Mouse (Mus musculus) neural tube, embryonic 11.5 days (tissue): ENCODE results near the gene Dcp1b. TPM values are rescaled to one million over a fixed set of nuclear protein-coding genes. Genes with fewer than 3 reads are reported as not detected.

Source experiments
- ATAC-seq: fragments of 200-750 bp; cut with Nextera tagmentation; 2 replicates; pipeline ENCODE4 v1.8.0; 2017; ENCODE audit warnings: moderate number of reproducible peaks, mild to moderate bottlenecking, moderate TSS enrichment, moderate library complexity; ENCODE audit not compliant: insufficient read depth, low FRiP score, low TSS enrichment
- DNase-seq: peaks from one replicate; pipeline ENCODE4 v3.0.0-alpha.2; 2015; ENCODE audit warnings: low spot score
- H3K27ac ChIP-seq: fragments of 300-500 bp; sonication (generic); 2 replicates; pipeline ENCODE4 v1.5.1; 2014; ENCODE audit warnings: low read depth, mild to moderate bottlenecking, low read length
- H3K27me3 ChIP-seq: fragments of 300-500 bp; sonication (generic); 2 replicates; pipeline ENCODE4 v1.6.1; 2014; ENCODE audit warnings: mild to moderate bottlenecking, low read length, mixed read lengths; ENCODE audit not compliant: control insufficient read depth, insufficient read depth
- H3K36me3 ChIP-seq: fragments of 300-500 bp; sonication (generic); 2 replicates; pipeline ENCODE4 v1.6.1; 2014; ENCODE audit warnings: mild to moderate bottlenecking, low read length, moderate library complexity, mixed read lengths; ENCODE audit not compliant: control insufficient read depth, insufficient read depth
- H3K4me1 ChIP-seq: fragments of 300-500 bp; sonication (generic); 2 replicates; pipeline ENCODE4 v1.6.1; 2014; ENCODE audit warnings: low read length, mixed read lengths; ENCODE audit not compliant: control insufficient read depth, insufficient read depth
- H3K4me2 ChIP-seq: fragments of 300-500 bp; sonication (generic); 2 replicates; pipeline ENCODE4 v1.6.1; 2014; ENCODE audit warnings: low read depth, mild to moderate bottlenecking, moderate library complexity
- H3K4me3 ChIP-seq: fragments of 300-500 bp; sonication (generic); 2 replicates; pipeline ENCODE4 v1.5.1; 2014; ENCODE audit warnings: low read depth, low read length
- H3K9ac ChIP-seq: fragments of 300-500 bp; sonication (generic); 2 replicates; pipeline ENCODE4 v1.6.1; 2014; ENCODE audit warnings: mild to moderate bottlenecking, low read length
- H3K9me3 ChIP-seq: fragments of 300-500 bp; sonication (generic); 2 replicates; pipeline ENCODE4 v1.6.1; 2016; ENCODE audit warnings: low read length; ENCODE audit not compliant: control insufficient read depth
- WGBS: fragments of 180-500 bp; shearing (Covaris S2); extraction: QIAGEN DNeasy Blood & Tissue Kit; methylation state at CpG from one replicate; pipeline ENCODE4 v1.1.7; 2014; 5-methylcytosine and 5-hydroxymethylcytosine counted together
- polyA plus RNA-seq: library from polyadenylated mRNA; unstranded; fragments of >200 nt; fragmentation: Nextera tagmentation; extraction: Ambion mirVana; gene quantifications from 2 replicates; pipeline ENCODE4 v1.2.1, GENCODE M21; 2014

Gene Dcp1b
- polyA plus RNA-seq, 1 experiment from 2014 or later: 11.5 TPM

DNA sequence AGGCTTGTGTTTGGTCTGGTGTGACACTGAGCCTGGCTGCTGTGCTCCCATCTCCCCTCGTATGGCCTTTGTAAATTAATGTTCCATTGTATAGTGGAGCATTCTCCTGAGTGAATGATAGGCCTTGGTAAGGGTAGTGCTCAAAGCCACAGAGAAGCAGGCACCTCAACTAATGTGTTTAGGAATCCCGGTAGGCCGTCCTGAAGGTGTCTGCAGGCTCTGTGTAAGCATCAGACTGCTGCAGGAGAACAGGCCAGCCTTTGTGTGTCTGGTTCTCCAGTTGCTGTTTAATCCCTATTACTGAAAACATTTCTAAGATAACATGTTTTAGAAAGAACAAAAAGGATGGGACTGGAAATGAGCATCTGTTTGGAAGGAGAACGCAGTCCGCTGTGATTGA, 43.5 kb downstream of the Dcp1b start:
- ATAC-seq (no peak), DNase-seq (no peak)
- H3K27me3 ChIP-seq: no peaks in the 10 kb centered on the region
- H3K4me2 ChIP-seq: no peak overlapping the region
- no peaks in the 10 kb centered on the region for H3K9me3 ChIP-seq
- peaks cover 5% of the 10 kb centered on the region; the same call in 1 of the 2 replicates for H3K36me3 ChIP-seq
- H3K4me1 ChIP-seq: no peaks in the 10 kb centered on the region
- no peak overlapping the region for H3K4me3 ChIP-seq
- WGBS: 84% methylated on average over 5 of the region's 5 CpGs
- H3K27ac ChIP-seq: no peak overlapping the region
- no peak overlapping the region for H3K9ac ChIP-seq

DNA sequence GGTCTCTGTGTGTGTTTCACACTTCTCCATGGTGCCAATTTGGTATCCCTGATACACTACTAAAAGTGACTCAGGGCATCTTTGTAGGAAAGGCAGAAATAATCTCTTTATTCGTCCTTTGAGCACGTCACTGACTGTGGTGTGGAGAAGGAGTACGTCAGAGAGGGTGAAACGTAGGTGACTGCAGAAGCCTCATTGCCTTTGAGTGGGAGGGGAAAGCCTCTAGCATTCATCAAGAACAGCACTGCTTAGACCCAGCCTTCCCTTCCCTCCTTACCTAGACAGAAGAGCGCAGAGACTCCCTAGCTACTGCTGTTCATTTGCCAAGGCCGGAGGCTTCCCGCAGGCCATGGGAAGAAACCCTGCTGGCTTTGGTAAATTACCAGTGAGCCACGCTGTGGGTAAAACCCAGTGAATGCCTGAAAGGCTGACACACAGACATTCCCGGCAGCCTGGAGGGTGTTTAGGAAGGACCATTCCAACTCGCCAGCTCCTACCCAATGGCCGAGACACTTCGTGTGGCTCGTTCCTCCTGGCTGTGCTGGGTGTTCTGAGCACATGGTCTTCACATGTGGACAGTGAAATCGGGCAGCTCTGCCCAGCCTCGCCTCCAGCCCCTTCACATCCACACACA, 44.3 kb downstream of the Dcp1b start:
- 76% methylated on average over 15 of the region's 15 CpGs for WGBS
- Histone ChIP-seq H3K27me3 (no peaks in the 10 kb centered on the region), H3K9me3 (no peaks in the 10 kb centered on the region), H3K9ac (no peak overlapping the region), H3K4me2 (no peak overlapping the region), H3K4me3 (no peak overlapping the region), H3K4me1 (no peaks in the 10 kb centered on the region), H3K36me3 (peaks cover 5% of the 10 kb centered on the region; the same call in 1 of the 2 replicates), H3K27ac (no peak overlapping the region)
- DNase-seq (no peak), ATAC-seq (no peak)

DNA sequence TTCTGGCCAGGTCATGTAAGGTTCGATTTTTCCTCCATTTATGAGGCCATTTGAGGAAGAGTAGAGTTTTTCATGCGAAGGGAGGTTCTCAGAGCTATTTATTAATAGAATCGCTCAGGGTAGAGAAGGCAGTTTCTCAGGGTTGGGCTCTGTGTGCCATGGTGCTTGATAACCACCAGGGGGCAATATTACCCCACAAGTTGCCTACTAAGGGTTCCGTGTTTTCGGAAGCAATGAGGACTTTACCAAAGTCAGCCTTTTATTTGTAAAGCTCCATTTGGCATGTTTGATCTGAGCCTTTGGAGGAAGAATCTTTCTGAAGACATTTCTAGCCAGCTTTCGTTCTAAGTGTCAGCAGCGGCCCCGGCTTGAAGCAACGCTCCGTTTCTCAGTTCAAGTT, 45.2 kb downstream of the Dcp1b start:
- Histone ChIP-seq H3K4me1 (no peaks in the 10 kb centered on the region), H3K9ac (no peak overlapping the region), H3K36me3 (peaks cover under 1% of the 10 kb centered on the region; the same call in 1 of the 2 replicates), H3K4me3 (no peak overlapping the region), H3K27ac (no peak overlapping the region), H3K27me3 (no peaks in the 10 kb centered on the region), H3K9me3 (no peaks in the 10 kb centered on the region), H3K4me2 (no peak overlapping the region)
- ATAC-seq: no peak
- peak; percentile 61 for DNase-seq
- 49% methylated on average over 10 of the region's 10 CpGs for WGBS

DNA sequence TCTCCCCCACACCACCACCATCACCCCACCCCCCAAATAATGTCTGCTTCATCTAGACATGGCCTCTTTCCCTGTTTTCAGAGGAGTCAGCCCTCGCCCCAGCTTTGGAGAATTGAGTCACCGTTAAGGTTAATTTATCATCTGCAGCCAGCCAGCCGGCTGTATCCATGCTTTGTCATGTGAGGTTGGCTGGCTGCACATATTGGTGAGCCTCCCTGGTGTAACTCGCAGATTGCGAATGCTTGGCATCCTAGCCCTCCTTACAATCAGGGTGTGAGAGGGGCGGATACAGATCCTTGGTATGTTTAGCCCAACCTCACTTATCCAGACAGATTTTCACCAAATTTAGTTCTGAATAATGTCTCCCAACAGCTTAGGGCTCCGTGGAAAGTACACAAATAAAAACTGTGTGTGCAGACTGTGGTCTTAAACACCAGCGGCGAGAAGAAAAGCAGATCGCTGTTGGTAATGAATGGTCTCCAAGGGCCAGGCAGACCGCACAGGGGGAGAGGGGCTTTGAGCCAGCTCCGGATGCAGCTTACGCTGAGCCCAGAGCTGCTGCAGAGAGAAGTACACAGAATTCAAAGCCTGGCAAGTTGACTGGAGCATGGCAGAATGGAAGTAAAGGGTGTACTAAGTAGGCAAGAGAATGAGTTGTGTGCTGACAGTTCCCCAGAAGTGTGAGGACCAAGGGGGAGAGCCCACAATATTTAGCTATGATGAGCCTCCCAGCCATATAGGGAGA, 49.6 kb downstream of the Dcp1b start:
- H3K4me3 ChIP-seq: no peak overlapping the region
- no peak overlapping the region for H3K9ac ChIP-seq
- no peak overlapping the region for H3K27ac ChIP-seq
- no peaks in the 10 kb centered on the region for H3K27me3 ChIP-seq
- H3K4me1 ChIP-seq: no peaks in the 10 kb centered on the region
- H3K9me3 ChIP-seq: no peaks in the 10 kb centered on the region
- 76% methylated on average over 13 of the region's 13 CpGs for WGBS
- no peak overlapping the region for H3K4me2 ChIP-seq
- DNase-seq (no peak), ATAC-seq (no peak)
- H3K36me3 ChIP-seq: no peaks in the 10 kb centered on the region

DNA sequence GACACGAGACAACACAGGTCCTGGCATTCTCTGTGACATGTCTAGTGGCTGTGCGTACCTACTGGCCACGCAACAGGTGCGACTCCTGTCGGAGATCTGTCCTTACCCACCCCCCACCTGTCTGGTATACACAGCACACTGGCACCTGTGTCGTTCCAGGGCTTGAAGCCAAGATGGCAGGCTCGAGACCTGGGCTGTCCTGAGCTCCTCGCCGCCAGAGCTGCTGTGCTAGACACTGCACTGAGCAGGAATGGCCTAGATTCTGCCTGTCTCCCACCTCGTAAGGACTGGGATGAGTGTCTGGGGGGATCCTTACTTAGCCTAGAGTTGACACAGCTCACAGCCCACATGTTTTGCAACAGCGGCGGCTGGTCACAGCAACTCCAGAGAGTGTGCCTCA, 50.2 kb downstream of the Dcp1b start:
- H3K9ac ChIP-seq: no peak overlapping the region
- WGBS: 87% methylated on average over 12 of the region's 12 CpGs
- ATAC-seq: no peak
- no peaks in the 10 kb centered on the region for H3K9me3 ChIP-seq
- H3K4me3 ChIP-seq: no peak overlapping the region
- no peaks in the 10 kb centered on the region for H3K36me3 ChIP-seq
- no peak overlapping the region for H3K27ac ChIP-seq
- H3K4me2 ChIP-seq: no peak overlapping the region
- H3K27me3 ChIP-seq: no peaks in the 10 kb centered on the region
- DNase-seq: no peak
- H3K4me1 ChIP-seq: no peaks in the 10 kb centered on the region

DNA sequence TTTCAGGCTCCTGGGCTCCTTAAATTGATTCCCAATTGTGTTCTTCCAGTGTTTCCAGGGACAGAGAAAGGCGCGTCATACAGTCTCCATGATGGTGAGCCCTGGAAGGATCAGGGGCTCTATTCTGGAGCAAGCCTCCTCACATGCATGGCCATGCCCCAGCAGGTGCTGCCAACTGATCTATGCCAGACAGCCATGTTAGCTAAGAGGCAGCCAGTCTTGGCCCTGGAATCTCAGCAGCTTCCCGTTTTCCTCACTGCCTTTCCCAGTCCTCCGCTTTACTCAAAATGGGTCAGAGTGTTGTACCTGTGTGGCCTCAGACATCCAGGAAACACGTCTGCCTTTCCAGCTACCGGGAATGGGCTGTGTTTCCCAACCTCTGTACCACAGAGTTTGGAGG, 50.7 kb downstream of the Dcp1b start:
- H3K4me1 ChIP-seq: no peaks in the 10 kb centered on the region
- no peak overlapping the region for H3K27ac ChIP-seq
- H3K27me3 ChIP-seq: no peaks in the 10 kb centered on the region
- H3K9ac ChIP-seq: no peak overlapping the region
- H3K9me3 ChIP-seq: no peaks in the 10 kb centered on the region
- no peaks in the 10 kb centered on the region for H3K36me3 ChIP-seq
- WGBS: 91% methylated on average over 6 of the region's 6 CpGs
- H3K4me3 ChIP-seq: no peak overlapping the region
- DNase-seq: no peak
- ATAC-seq: no peak
- H3K4me2 ChIP-seq: no peak overlapping the region

DNA sequence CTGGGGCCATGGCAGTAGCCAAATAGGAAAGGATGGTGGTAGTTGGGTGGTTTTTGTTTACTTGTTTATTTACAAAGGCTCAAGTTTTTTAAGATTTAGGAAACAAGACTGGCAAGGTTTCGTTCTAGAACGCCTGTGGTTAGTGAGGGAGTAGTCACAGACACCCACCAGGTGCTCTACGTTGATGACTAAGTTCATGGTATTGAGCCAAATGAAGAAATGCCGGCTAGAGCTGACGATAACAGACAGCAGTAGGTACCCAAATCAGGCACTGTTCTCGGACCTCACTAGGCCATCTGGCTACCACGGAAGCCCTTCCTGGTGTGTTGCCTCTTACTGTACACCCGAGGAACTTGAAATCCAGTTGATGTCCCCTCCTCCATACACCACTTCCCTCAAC, 51.9 kb downstream of the Dcp1b start:
- Histone ChIP-seq H3K4me2 (no peak overlapping the region), H3K9me3 (no peaks in the 10 kb centered on the region), H3K36me3 (no peaks in the 10 kb centered on the region), H3K4me1 (no peaks in the 10 kb centered on the region), H3K27me3 (no peaks in the 10 kb centered on the region), H3K27ac (no peak overlapping the region), H3K9ac (no peak overlapping the region), H3K4me3 (no peak overlapping the region)
- WGBS: 89% methylated on average over 8 of the region's 8 CpGs
- DNase-seq (no peak), ATAC-seq (no peak)

DNA sequence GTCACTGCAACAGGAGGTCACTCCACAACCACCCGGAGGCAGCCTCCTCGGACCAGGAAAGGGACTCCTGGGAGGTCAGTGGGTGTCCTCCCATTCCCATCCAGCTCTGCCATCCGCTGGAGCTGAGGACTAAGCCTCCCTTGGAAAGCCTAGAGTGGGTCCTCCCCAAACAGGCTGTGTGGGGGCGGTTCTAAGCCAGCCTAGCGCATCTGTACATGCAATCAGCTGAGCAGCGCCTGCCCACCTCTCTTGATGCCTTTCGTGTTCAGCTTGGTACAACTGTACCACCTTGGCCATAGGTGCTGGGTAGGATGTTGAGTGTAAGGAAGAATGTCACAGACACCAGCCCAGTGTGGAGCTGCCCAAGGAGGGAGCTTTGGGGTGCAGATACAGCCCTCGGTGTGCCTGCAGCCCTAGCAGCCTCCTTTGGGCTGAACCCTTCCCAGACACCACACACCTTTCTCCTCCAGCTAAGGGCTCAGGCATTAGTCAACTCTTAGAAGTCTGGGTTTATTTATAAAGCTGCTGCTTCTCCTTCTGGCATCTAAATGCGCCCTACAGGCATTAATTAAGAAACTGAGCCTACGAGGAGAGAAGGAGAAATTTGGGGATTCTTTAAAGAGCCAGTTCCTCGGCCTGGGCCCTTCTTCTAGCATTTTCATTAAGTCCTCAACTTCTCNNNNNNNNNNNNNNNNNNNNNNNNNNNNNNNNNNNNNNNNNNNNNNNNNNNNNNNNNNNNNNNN, 54.0 kb downstream of the Dcp1b start:
- Histone ChIP-seq H3K27ac (no peak overlapping the region), H3K9me3 (no peaks in the 10 kb centered on the region), H3K4me1 (no peaks in the 10 kb centered on the region), H3K4me3 (no peak overlapping the region), H3K27me3 (no peaks in the 10 kb centered on the region), H3K36me3 (no peaks in the 10 kb centered on the region), H3K4me2 (no peak overlapping the region), H3K9ac (no peak overlapping the region)
- DNase-seq (no peak), ATAC-seq (no peak)
- 83% methylated on average over 11 of the region's 11 CpGs for WGBS
